10 mouse cellular contexts compared by ENCODE assay signal in genomic region chr2:125323347-125323746, GRCm38 (mm10).
A peak's percentile ranks its signal among the peaks of the same experiment; 100 is the strongest.
DNase-seq lines count a peak whose midpoint lies in the region; ATAC-seq and TF ChIP-seq lines count a peak whose summit lies in the region.
"Had no signal": no experiment of that assay in that cellular context is flagged by ENCODE, and none has a peak within 500 bp of the region (broad histone marks: within the 10 kb centered on the region; RNA-seq: fewer than 3 reads in every experiment).

No protein-coding gene starts in this region.

- H3K9ac ChIP-seq in embryonic facial prominence, embryonic 12.5 days = no peak overlapping the region
- no peak overlapping the region for H3K9ac ChIP-seq in kidney, embryonic 15.5 days
- H3K9ac ChIP-seq: lung, embryonic 15.5 days had no signal

- 0 out of 2 replicates have a peak overlapping the region, but pooled peaks have one; percentile 23 for H3K27ac ChIP-seq in embryonic facial prominence, embryonic 12.5 days
- peak overlapping the region; percentile 18; the same call in 1 of the 2 replicates for H3K27ac ChIP-seq in kidney, embryonic 15.5 days
- H3K27ac ChIP-seq in left cerebral cortex, adult 2 months = no peak overlapping the region
- H3K27ac ChIP-seq: lung, embryonic 15.5 days had no signal

- TF ChIP-seq CTCF in left cerebral cortex, adult 2 months (IDR thresholded peaks at IDR 0.05) = no peak

- H3K36me3 ChIP-seq in embryonic facial prominence, embryonic 12.5 days = peaks cover 37% of the 10 kb centered on the region
- peaks cover 22% of the 10 kb centered on the region for H3K36me3 ChIP-seq in kidney, embryonic 15.5 days
- H3K36me3 ChIP-seq: G1E had no signal

- WGBS in embryonic facial prominence, embryonic 12.5 days = 19% methylated on average over 4 of the region's 4 CpGs
- 32% methylated on average over 4 of the region's 4 CpGs for WGBS in kidney, embryonic 15.5 days

- DNase-seq in lung, postnatal 10 days = peak; percentile 42
- no peak for DNase-seq in lung, postnatal 36 days
- DNase-seq in yolk sac, embryonic 10.5 days (ENCODE audit: low spot score) = peak; percentile 22
- no peak for DNase-seq in left cerebral cortex, adult 2 months (ENCODE audit: extremely low spot score in 1 of 2, low spot score in 2 of 2)
- DNase-seq in cerebellum, postnatal 4 days (ENCODE audit: low spot score in 2 of 2) = no peak
- DNase-seq: right cerebral cortex, postnatal 14 days had no signal

- peak; percentile 67; the same call in 1 of the 2 replicates for ATAC-seq in embryonic facial prominence, embryonic 12.5 days (ENCODE audit: insufficient number of reproducible peaks, insufficient read depth, low FRiP score, low TSS enrichment)
- ATAC-seq in kidney, embryonic 15.5 days (replicated peaks; ENCODE audit: low FRiP score) = peak; percentile 65

- no peaks in the 10 kb centered on the region for H3K9me3 ChIP-seq in embryonic facial prominence, embryonic 12.5 days
- H3K9me3 ChIP-seq in kidney, embryonic 15.5 days (replicated peaks) = no peaks in the 10 kb centered on the region
- H3K9me3 ChIP-seq: G1E; lung, embryonic 15.5 days had no signal

- intact Hi-C loops in left cerebral cortex, adult 2 months (cut with DNase I) = no loop called here

- H3K4me2 ChIP-seq in embryonic facial prominence, embryonic 12.5 days (replicated peaks) = no peak overlapping the region
- H3K4me2 ChIP-seq in kidney, embryonic 15.5 days = no peak overlapping the region
- H3K4me2 ChIP-seq: lung, embryonic 15.5 days had no signal

- H3K4me3 ChIP-seq in embryonic facial prominence, embryonic 12.5 days = no peak overlapping the region
- no peak overlapping the region for H3K4me3 ChIP-seq in kidney, embryonic 15.5 days (replicated peaks)
- no peak overlapping the region for H3K4me3 ChIP-seq in left cerebral cortex, adult 2 months
- H3K4me3 ChIP-seq: lung, embryonic 15.5 days had no signal

- H3K4me1 ChIP-seq in embryonic facial prominence, embryonic 12.5 days = peaks cover 21% of the 10 kb centered on the region
- H3K4me1 ChIP-seq in kidney, embryonic 15.5 days = peaks cover 10% of the 10 kb centered on the region

- H3K27me3 ChIP-seq in embryonic facial prominence, embryonic 12.5 days = no peaks in the 10 kb centered on the region
- no peaks in the 10 kb centered on the region for H3K27me3 ChIP-seq in kidney, embryonic 15.5 days
- H3K27me3 ChIP-seq: lung, embryonic 15.5 days had no signal

Comparison
In these comparisons a context has a peak if more than half of its experiments do, and no peak if none do; other contexts are left out.
1. DNase-seq: peak in lung, postnatal 10 days (single experiment) and yolk sac, embryonic 10.5 days (single experiment); none in lung, postnatal 36 days (single experiment), left cerebral cortex, adult 2 months (0 of 2) and cerebellum, postnatal 4 days (0 of 2).